Mouse (Mus musculus) spleen, postnatal 4 days (tissue): ENCODE results near the gene Traf4.

ENCODE experiments used
- DNase-seq, 2 experiments: peaks; one replicate each; pipeline ENCODE4 v3.0.0; 2022; ENCODE audit warnings: low spot score in 2 of 2

Traf4 gene

GRCm38 (mm10) chr11:78182961-78183844 is 17.8 kb upstream of the Traf4 start, which contains the start of gene Rpl23a:
Rpl23a (minus strand) TSS chr11:78183584.
- DNase-seq, result peak; percentile 76 to 87

DNA sequence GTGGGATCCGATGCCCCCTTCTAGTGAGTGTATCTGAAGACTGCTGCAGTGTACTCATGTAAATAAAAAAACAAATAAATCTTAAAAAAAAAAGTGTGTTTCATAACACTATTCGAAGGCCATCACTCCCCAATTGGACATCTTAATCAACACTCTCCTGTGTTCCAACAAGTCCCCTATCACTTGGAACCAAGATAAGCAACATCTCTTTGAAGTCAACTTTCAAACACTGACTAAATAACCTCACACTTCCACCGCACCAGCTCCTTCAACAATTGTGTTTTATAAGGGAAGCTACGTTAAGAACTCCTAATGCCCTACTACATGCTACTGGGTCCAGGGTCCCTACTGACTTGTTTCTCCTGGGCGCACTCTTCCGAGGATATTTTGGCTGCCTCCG is 17.1 kb upstream of the Traf4 start:
- no peak for DNase-seq

DNA sequence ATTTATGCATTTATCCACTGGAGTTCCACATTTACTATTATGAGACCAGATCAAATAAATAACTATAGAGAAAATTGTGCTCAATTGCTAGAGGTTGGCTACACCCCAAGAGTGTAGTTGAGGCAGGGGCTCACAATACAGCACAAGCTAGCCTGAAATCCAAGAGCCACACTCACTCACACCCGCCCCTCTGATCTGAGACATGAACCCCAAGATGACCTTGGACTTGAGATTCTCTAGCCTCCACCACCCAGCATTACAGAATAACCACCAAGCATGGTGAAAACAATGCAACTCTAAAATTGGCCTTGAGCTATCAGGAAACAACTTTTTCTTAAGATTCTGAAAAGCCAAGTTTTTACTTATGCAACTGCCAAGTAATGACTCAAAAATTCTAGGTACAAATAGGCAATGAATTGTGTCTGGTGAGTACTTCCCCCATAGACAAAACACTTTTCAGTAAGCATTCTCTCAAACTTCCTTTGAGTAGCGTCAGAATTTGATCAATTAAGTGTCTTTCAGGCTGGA is 16.5 kb upstream of the Traf4 start:
- DNase-seq, result no peak

- DNase-seq, result no peak
These were observed 14.8 kb upstream of the Traf4 start for GRCm38 (mm10) chr11:78180081-78180761.

- DNase-seq, result no peak
These were observed 14.1 kb upstream of the Traf4 start for GRCm38 (mm10) chr11:78179438-78179999.

GRCm38 (mm10) chr11:78178859-78179437 is 13.6 kb upstream of the Traf4 start:
- DNase-seq, result peak; percentile 63 to 81

- DNase-seq, result peak; percentile 96 to 98
These were observed 12.8 kb upstream of the Traf4 start for GRCm38 (mm10) chr11:78177903-78178858.

DNA sequence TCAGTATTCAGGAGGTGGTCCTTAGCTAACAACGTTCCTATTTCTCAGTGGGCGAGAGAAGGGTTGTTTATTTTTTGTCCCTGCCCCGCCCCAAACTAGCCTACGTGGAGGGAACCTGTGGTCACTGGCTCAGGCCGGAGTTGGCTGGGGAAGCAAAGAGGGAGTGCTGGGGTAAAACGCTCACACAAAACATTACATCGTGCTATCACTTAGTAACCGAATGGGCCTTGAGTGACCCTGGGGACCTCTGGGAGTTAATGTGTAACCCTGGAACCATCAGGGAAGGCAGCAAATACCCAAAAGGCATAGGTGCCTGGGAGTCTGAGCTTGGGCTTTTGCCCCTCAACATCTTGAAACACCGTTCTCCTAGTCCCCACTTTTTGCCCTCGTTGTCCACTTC is 12.0 kb upstream of the Traf4 start:
- DNase-seq, result peak; percentile 62 to 82

GRCm38 (mm10) chr11:78176905-78177331 is 11.5 kb upstream of the Traf4 start:
- peak in 1 of 2 experiments; percentile 74 for DNase-seq

DNA sequence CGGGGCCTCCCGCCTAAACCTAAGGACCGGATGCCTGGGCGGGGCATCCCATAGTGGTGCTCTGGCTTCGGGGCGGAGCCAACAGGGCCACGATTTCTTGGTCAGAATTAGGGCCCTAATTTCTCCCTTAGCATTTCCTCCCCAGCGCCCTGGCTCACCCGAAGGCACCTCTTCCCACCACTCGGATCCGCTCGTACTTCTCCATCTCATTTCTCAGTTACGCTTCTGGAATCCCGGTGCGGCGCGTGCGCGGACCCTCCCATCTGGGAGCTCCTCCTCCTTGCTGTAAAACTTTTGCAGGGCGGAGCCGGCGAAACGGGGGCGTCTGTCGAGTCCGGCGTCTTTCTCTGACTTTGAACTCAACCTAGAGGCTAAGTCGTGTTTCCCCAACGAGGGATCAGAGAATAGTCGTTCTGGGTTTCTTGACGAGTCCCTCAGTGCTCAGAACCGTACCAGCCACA is 11.0 kb upstream of the Traf4 start, which contains the start of the genes Nek8 and Tlcd1:
Gene Nek8, minus strand, starts transcription at position 274 of the 461 bp plus-strand sequence.
Gene Tlcd1, plus strand, starts transcription at position 310 of the 461 bp plus-strand sequence.
- peak; percentile 96 for DNase-seq

DNA sequence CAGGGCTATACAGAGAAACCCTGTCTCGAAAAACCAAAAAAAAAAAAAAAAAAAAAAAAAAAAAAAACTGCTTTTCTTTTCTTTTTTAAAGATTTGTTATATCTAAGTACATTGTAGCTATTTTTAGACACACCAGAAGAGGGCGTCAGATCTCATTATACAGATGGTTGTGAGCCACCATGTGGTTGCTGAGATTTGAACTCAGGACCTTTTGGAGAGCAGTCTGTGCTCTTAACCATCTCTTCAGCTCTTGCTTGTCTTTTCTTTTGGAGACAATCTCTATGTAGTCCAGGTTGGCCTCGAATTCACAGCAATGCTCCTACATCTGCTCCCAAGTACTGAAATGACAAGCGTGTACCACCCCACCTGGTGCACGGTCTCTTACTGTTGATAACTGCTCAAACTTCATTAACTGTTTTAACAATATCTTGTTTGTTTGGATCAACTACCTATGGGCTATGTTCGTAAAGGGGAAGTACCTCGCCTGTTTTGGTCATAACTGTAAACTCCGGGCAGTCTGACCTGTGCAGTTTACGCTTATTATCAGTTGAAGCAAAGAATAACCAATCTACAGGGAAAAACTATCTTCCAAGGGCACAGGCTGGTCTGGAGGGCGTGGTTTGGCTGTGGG is 10.5 kb upstream of the Traf4 start:
- DNase-seq, result no peak

GRCm38 (mm10) chr11:78174506-78174905 is 9.1 kb upstream of the Traf4 start:
- DNase-seq, result no peak

GRCm38 (mm10) chr11:78172748-78173383 is 7.5 kb upstream of the Traf4 start:
- peak in 1 of 2 experiments; percentile 65 for DNase-seq

DNA sequence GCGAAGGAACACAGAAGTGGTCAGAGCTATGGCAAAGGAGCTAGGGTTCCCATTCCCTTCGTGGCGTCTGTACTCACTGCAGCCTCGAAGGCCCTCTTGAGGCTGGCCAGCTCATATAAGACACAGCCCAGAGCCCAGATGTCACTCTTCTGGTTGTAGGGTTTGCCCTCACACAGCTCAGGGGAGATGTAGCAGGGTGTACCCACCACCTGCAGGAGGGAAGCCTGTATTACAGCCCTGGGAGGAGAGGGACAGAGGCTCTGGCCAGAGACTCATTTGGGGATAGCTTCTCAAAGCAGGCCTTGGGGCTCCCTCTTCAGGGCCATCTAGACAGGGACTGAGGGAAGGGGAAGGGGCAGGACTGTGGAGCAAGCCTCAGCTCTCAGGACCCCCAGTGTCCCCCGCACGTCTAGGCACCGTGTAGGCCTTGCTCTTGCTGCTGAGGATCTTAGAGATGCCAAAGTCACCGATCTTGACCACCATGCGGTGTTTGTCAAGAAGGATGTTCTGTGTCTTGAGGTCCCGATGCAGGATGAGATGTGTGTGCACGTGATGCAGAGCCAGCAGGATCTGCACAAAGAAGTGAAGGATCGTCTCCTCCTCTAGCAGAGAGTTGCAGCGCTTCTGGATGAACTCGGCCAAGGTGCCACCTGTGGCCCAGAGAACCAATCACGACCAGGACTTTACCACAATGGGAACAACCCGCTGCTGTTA is 6.8 kb upstream of the Traf4 start:
- DNase-seq, result peak; percentile 54 to 77

- DNase-seq, result no peak
These were observed 5.9 kb upstream of the Traf4 start for GRCm38 (mm10) chr11:78171328-78171727.

DNA sequence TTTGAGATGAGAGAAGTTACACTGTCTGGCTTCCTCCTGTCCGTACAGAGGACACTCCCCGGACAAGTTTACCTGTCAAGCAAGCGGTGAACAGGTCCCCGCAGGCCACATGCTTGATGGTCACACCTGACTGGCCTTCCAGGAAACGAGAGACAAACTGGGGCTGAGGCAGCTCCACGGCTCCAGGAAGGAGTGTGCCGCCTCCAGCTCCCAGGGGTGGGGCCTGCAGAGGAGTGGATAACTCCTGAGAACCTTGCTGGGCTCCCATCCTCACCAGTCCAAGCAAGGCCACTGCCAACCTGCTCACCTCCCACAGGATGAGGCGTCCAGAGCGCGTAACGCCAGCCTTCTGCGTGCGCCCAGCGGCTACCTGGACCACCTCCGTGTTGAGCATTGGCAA is 4.9 kb upstream of the Traf4 start:
- peak in 1 of 2 experiments; percentile 66 for DNase-seq

DNA sequence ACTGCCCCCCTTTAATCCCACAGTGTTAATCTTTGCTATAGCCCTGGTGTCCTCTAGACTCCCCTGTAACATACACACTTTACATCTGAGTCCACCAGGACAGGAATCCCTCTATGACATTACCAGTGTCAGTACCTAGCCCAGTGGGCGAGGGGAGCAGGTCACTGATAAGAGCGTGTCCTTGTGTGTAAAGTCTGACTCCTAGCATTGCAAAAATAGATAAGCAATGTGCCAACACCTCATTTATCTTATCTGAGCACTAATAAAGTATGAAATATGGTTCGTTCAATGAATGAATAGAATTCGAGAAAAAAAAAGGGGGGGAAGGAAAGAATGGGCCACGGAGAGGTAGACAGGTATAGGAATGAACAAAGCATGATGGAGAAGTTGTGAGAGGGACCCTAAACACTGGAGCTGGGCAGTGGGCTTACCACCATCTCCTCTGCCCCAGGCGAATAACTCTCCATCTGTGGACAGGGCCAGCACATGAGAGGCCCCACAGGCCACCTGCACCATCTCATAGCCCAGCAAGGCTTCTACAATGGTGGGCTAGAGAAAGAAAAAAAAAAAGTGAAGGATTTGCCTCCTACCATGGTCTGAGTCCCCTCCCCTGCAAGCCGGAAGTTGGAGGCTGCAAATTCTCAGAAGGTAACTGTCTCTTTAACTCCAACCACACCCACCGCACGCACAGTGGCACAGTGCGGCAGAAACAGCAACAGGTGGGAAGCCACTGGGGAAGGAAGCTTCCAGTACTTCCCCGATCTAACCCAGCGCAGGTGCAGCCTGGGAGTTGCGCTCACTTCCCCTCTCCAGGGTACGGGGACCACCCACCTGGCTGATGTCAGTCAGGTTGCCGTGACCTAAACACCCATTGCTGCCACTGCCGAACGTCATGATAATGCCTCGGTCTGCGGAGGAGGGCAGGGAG is 3.4 kb upstream of the Traf4 start:
- peak; percentile 60 to 73 for DNase-seq
